Mouse (Mus musculus): ENCODE measurements at regions not wholly inside any gene's neighbourhood (a gene's known extent, or its start where the extent isn't known, plus 50 kb on each side); places are given as distances from the start of the nearest gene placed in this dataset.

DNA sequence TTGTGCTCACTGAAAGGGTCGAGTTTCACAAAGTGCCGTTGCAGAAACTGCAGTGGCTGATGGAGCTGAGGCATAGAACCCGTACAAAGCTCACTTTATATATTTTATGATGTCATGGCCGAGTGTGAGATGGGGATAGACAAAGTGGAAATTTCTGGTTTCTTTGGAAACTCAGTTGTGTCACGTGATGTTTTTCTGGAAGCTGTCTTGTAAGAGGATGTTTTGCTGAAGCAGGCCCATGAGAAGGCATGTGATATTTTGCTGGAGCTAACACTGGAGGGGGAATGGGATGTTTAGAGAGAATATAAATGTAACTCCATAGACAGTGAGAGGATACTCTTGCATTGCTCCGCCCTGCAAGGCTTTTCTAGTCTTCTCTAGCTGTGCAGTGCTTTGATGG lies 311.7 kb downstream of the Tmem132b start:
- TF ChIP-seq POLR2A (IDR thresholded peaks at IDR 0.05; ENCODE audit: insufficient read depth, low read depth, low read length) = no peak
- no peak for TF ChIP-seq CTCF (IDR thresholded peaks at IDR 0.05)
- TF ChIP-seq EP300 (IDR thresholded peaks at IDR 0.05; ENCODE audit: insufficient read depth, low read depth, low read length) = no peak
- H3K27me3 ChIP-seq (ENCODE audit: control insufficient read depth, insufficient read depth, low read length) = no peaks in the 10 kb centered on the region
- H3K9ac ChIP-seq (ENCODE audit: low read depth, low read length) = no peak overlapping the region
- DNase-seq = no peak
- H3K4me3 ChIP-seq = no peak overlapping the region
- no peaks in the 10 kb centered on the region for H3K4me1 ChIP-seq (ENCODE audit: control insufficient read depth, insufficient read depth, low read length)
- intact Hi-C loops (cut with DNase I) = no loop called here
- no peaks in the 10 kb centered on the region for H3K36me3 ChIP-seq (ENCODE audit: control insufficient read depth, insufficient read depth, low read length)
- WGBS = 55% methylated on average over 6 of the region's 6 CpGs
- H3K79me2 ChIP-seq (replicated peaks; ENCODE audit: control insufficient read depth, insufficient read depth, low read length) = no peaks in the 10 kb centered on the region
- H3K27ac ChIP-seq = no peak overlapping the region

DNA sequence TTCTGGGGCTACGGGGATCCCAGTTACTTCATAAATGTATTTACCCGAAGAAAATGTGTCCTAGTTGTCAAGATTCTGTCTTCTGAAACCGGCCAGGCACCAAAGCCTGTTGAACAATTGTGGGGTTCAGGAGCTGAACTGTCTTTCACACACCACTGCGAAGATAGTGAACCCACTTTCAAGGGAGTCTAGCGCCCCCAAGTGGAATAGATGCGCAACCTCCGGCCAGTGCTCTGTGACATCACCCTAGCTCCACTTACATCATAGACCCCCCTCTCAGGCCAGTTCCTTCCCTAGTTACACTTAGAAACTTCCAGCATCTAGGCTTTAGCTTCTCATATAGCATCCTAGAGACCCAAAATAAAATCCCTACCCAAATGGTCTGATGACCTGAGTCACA lies 318.1 kb downstream of the Tmem132b start:
- WGBS = 77% methylated on average over 7 of the region's 7 CpGs
- no peaks in the 10 kb centered on the region for H3K4me1 ChIP-seq (ENCODE audit: control insufficient read depth, insufficient read depth, low read length)
- intact Hi-C loops (cut with DNase I) = no loop called here
- H3K36me3 ChIP-seq (ENCODE audit: control insufficient read depth, insufficient read depth, low read length) = no peaks in the 10 kb centered on the region
- TF ChIP-seq CTCF (IDR thresholded peaks at IDR 0.05) = no peak
- no peak for TF ChIP-seq EP300 (IDR thresholded peaks at IDR 0.05; ENCODE audit: insufficient read depth, low read depth, low read length)
- no peak for TF ChIP-seq POLR2A (IDR thresholded peaks at IDR 0.05; ENCODE audit: insufficient read depth, low read depth, low read length)
- H3K27me3 ChIP-seq (ENCODE audit: control insufficient read depth, insufficient read depth, low read length) = no peaks in the 10 kb centered on the region
- H3K4me3 ChIP-seq = no peak overlapping the region
- no peak overlapping the region for H3K27ac ChIP-seq
- no peak for DNase-seq
- no peak overlapping the region for H3K9ac ChIP-seq (ENCODE audit: low read depth, low read length)
- no peaks in the 10 kb centered on the region for H3K79me2 ChIP-seq (replicated peaks; ENCODE audit: control insufficient read depth, insufficient read depth, low read length)

DNA sequence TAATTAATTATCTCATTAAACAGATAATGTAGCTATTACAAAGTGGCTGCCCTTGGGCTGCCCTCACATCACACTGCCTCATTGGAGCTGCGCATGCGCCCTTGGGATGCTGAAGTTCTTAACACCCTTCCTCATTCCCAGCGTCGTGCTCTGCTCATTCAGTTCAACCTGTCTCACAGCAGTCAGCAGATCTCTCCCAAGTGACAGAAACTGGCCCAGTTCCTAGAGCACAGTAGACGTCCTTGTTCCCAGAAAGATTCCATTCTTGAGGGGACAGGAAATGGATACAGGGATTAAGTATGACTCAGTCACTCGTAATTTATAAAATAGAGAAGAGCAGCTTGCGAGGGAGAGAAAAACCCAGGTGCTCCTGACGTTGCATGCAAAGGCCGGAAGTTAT lies 344.7 kb downstream of the Tmem132b start:
- 68% methylated on average over 9 of the region's 9 CpGs for WGBS
- Histone ChIP-seq H3K4me3 (no peak overlapping the region), H3K9ac (ENCODE audit: low read depth, low read length) (no peak overlapping the region), H3K4me1 (ENCODE audit: control insufficient read depth, insufficient read depth, low read length) (no peaks in the 10 kb centered on the region), H3K79me2 (replicated peaks; ENCODE audit: control insufficient read depth, insufficient read depth, low read length) (no peaks in the 10 kb centered on the region), H3K36me3 (ENCODE audit: control insufficient read depth, insufficient read depth, low read length) (no peaks in the 10 kb centered on the region), H3K27ac (no peak overlapping the region), H3K27me3 (ENCODE audit: control insufficient read depth, insufficient read depth, low read length) (no peaks in the 10 kb centered on the region)
- intact Hi-C loops (cut with DNase I) = no loop called here
- DNase-seq = no peak
- TF ChIP-seq POLR2A (IDR thresholded peaks at IDR 0.05; ENCODE audit: insufficient read depth, low read depth, low read length) (no peak), EP300 (IDR thresholded peaks at IDR 0.05; ENCODE audit: insufficient read depth, low read depth, low read length) (no peak), CTCF (IDR thresholded peaks at IDR 0.05) (no peak)

DNA sequence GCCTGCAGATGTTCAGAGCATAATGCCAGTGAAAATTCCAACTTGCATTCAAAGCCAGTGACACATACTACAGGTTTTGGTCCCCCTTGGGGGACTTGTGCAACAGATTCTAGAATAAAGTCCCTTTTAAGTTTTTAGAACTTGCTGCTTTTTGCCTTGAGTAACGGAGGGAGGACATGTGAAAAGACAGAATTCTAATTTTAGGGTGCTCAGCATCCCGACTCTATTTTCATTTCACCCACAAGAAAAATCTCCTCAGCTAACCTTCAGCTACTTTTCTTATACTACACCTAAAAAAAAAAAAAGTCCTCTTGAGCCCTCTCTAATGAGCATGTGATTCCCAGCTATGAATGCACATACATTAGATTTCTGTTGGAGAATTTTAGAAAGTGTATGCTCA lies 357.3 kb downstream of the Tmem132b start:
- Histone ChIP-seq H3K36me3 (ENCODE audit: control insufficient read depth, insufficient read depth, low read length) (no peaks in the 10 kb centered on the region), H3K4me1 (ENCODE audit: control insufficient read depth, insufficient read depth, low read length) (no peaks in the 10 kb centered on the region), H3K4me3 (no peak overlapping the region), H3K27ac (no peak overlapping the region), H3K27me3 (ENCODE audit: control insufficient read depth, insufficient read depth, low read length) (no peaks in the 10 kb centered on the region), H3K79me2 (replicated peaks; ENCODE audit: control insufficient read depth, insufficient read depth, low read length) (no peaks in the 10 kb centered on the region), H3K9ac (ENCODE audit: low read depth, low read length) (no peak overlapping the region)
- intact Hi-C loops (cut with DNase I) = no loop called here
- TF ChIP-seq CTCF (IDR thresholded peaks at IDR 0.05) = no peak
- TF ChIP-seq EP300 (IDR thresholded peaks at IDR 0.05; ENCODE audit: insufficient read depth, low read depth, low read length) = no peak
- no peak for TF ChIP-seq POLR2A (IDR thresholded peaks at IDR 0.05; ENCODE audit: insufficient read depth, low read depth, low read length)
- 48% methylated on average over 2 of the region's 2 CpGs for WGBS
- DNase-seq = no peak

DNA sequence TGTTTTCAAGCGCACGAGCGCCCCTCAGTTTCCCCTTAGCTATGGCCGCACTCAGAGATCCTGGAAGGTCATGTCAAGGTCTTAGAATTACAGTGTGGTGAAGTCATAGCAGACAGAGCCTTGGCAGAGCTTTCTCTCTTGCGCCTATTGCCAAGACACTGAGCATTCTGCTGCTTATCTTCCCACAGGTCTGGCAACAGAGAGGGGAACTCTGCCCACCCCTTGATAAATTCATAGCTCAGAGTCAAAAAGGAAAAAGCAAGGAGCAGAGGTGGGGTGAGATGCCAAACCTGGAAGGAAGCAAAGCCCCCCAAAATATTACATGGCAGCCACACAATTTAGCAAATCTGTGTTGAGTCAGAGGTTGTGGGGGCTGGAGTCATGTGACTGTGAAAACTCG lies 362.3 kb downstream of the Tmem132b start:
- Histone ChIP-seq H3K27me3 (ENCODE audit: control insufficient read depth, insufficient read depth, low read length) (no peaks in the 10 kb centered on the region), H3K79me2 (replicated peaks; ENCODE audit: control insufficient read depth, insufficient read depth, low read length) (no peaks in the 10 kb centered on the region), H3K36me3 (ENCODE audit: control insufficient read depth, insufficient read depth, low read length) (no peaks in the 10 kb centered on the region), H3K4me3 (no peak overlapping the region), H3K27ac (no peak overlapping the region), H3K9ac (ENCODE audit: low read depth, low read length) (no peak overlapping the region), H3K4me1 (ENCODE audit: control insufficient read depth, insufficient read depth, low read length) (no peaks in the 10 kb centered on the region)
- WGBS = 66% methylated on average over 6 of the region's 6 CpGs
- DNase-seq = no peak
- TF ChIP-seq CTCF (IDR thresholded peaks at IDR 0.05) (no peak), POLR2A (IDR thresholded peaks at IDR 0.05; ENCODE audit: insufficient read depth, low read depth, low read length) (no peak)
- intact Hi-C loops (cut with DNase I) = no loop called here

DNA sequence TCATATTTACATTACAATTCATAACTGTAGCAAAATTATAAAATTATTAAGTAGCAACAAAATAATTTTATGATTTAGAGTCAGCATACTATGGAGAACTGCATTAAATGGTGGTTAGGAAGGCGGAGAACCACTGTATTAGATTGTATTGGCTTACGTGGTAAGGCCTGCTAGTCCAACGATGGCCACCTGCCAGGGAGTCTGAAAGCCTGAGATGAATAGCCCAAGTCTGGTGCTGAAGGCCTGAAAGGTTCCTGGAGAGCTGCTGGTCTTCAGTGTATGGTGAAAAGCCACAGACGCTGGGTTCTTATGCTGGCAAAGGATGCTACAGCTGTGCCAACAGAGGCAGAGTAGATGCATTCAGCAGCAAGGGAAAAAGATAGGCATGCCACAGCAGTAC lies 370.5 kb downstream of the Tmem132b start:
- H3K36me3 ChIP-seq (ENCODE audit: control insufficient read depth, insufficient read depth, low read length) = no peaks in the 10 kb centered on the region
- no peak for DNase-seq
- intact Hi-C loops (cut with DNase I) = no loop called here
- no peak overlapping the region for H3K4me3 ChIP-seq
- H3K9ac ChIP-seq (ENCODE audit: low read depth, low read length) = no peak overlapping the region
- 77% methylated on average over 4 of the region's 4 CpGs for WGBS
- no peak for TF ChIP-seq CTCF (IDR thresholded peaks at IDR 0.05)
- TF ChIP-seq EP300 (IDR thresholded peaks at IDR 0.05; ENCODE audit: insufficient read depth, low read depth, low read length) = no peak
- TF ChIP-seq POLR2A (IDR thresholded peaks at IDR 0.05; ENCODE audit: insufficient read depth, low read depth, low read length) = no peak
- no peaks in the 10 kb centered on the region for H3K4me1 ChIP-seq (ENCODE audit: control insufficient read depth, insufficient read depth, low read length)
- H3K27ac ChIP-seq = no peak overlapping the region
- H3K27me3 ChIP-seq (ENCODE audit: control insufficient read depth, insufficient read depth, low read length) = no peaks in the 10 kb centered on the region
- no peaks in the 10 kb centered on the region for H3K79me2 ChIP-seq (replicated peaks; ENCODE audit: control insufficient read depth, insufficient read depth, low read length)

Data from heart, adult 2 months (tissue).